Mouse (Mus musculus) cerebellum, adult 8-10 months (tissue): ENCODE data around the gene Vwa7.
"Not testable (repeated sequence)": the region's sequence is repeated elsewhere in the genome, so short reads cannot be mapped to it uniquely, and the experiment has no call there.

Experiments used
- DNase-seq: peaks from one replicate; pipeline ENCODE4 v3.0.0; 2022

Gene Vwa7

DNA sequence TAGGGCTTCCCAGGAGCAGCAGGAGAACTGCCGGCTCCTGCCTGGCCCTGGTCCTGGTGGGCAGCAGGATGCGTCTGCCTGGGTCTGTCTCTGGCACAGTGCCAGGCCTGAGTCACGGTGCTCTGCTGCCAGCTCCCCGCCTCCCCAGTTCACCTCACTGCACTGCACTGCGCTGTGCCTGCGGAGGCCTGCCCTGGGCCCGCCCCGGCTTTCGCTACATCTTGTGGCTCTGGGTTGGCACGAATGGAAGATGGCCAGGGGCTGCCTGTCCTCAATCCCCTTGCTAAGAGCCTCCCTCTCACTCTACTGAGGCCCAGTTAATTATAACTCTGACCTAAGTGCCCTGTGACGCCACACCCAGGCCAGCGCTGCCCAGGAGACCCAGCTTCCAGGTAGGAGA lies at the start of gene Vwa7:
Gene Vwa7 (plus strand): TSS at position 204 of the 400 bp plus-strand sequence.
- DNase-seq: peak; percentile 81

GRCm38 (mm10) chr17:34969822-34970221 lies 46.6 kb upstream of the Vwa7 start, which contains the start of gene Gm20481:
TSS of gene Gm20481 (plus strand) at chr17:34969912.
- not testable (repeated sequence) for DNase-seq

- not testable (repeated sequence) for DNase-seq
These were observed 45.5 kb upstream of the Vwa7 start for GRCm38 (mm10) chr17:34970850-34971249.

DNA sequence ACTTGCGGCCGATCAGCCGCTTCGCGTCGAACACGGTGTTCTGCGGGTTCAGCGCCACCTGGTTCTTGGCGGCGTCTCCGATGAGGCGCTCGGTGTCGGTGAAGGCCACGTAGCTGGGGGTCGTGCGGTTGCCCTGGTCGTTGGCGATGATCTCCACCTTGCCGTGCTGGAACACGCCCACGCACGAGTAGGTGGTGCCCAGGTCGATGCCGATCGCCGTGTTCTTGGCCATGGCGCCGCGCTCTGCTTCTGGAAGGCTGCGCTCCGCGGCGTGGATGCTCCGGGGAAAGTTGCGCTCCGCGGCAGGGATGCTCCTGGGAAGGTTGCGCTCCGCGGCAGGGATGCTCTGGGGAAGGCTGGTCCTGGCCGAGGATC lies 44.7 kb upstream of the Vwa7 start:
- not testable (repeated sequence) for DNase-seq

- DNase-seq: peak; percentile 81
These were observed 44.2 kb upstream of the Vwa7 start, which contains the start of the genes Hspa1a and Hspa1l for GRCm38 (mm10) chr17:34972069-34972749. TSS of gene Hspa1a (minus strand) at chr17:34972156. TSS of gene Hspa1l (plus strand) at chr17:34972703.

- DNase-seq: no peak
These were observed 40.5 kb upstream of the Vwa7 start for GRCm38 (mm10) chr17:34975581-34976492.

DNA sequence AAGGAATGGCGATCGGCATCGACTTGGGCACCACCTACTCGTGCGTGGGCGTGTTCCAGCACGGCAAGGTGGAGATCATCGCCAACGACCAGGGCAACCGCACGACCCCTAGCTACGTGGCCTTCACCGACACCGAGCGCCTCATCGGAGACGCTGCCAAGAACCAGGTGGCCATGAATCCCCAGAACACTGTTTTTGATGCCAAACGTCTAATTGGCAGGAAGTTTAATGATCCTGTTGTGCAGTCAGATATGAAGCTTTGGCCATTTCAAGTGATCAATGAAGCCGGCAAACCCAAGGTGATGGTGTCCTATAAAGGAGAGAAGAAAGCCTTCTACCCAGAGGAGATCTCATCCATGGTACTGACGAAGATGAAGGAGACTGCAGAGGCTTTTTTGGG lies 39.4 kb upstream of the Vwa7 start:
- DNase-seq: no peak

GRCm38 (mm10) chr17:34978239-34978638 lies 38.1 kb upstream of the Vwa7 start:
- no peak for DNase-seq

- DNase-seq: no peak
These were observed 36.7 kb upstream of the Vwa7 start for GRCm38 (mm10) chr17:34979631-34980030.

DNA sequence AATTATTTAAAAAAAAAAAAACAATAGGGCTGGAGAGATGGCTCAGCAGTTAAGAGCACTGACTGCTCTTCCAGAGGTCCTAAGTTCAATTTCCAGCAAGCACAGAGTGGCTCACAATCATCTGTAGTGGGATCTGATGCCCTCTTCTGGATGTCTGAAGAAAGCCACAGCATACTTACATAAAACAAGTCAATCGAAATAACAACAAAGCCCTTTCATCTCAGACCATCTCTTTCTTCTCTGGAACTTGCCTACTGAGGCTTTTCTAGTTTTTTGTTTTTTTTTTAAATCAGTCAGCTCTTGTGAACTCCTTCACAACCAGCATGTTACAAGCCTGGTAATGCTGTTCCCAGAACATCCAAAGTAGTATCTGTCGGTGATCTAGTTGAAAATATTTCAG lies 35.7 kb upstream of the Vwa7 start:
- no peak for DNase-seq

GRCm38 (mm10) chr17:34981690-34982180 lies 34.6 kb upstream of the Vwa7 start, which contains the start of gene Lsm2:
TSS of gene Lsm2 (plus strand) at chr17:34981862.
- peak; percentile 90 for DNase-seq

DNA sequence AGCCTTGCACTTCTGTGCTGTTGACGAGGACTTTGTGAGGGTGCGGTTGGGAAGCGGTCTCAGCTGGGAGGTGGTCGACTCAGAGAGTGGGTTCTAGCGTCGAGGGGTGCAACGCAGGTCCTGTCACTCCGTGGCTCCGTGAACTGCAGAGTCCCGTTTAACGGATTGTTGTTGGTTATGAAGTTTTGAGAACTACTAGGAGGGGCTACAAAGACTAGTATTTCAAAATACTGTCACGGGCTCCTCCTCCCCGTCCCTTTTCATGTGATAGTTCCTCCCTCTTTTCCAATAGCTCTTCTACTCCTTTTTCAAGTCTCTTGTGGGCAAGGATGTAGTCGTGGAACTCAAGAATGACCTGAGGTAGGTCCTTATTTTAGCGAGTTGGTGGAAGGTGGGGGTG lies 34.1 kb upstream of the Vwa7 start:
- DNase-seq: no peak

DNA sequence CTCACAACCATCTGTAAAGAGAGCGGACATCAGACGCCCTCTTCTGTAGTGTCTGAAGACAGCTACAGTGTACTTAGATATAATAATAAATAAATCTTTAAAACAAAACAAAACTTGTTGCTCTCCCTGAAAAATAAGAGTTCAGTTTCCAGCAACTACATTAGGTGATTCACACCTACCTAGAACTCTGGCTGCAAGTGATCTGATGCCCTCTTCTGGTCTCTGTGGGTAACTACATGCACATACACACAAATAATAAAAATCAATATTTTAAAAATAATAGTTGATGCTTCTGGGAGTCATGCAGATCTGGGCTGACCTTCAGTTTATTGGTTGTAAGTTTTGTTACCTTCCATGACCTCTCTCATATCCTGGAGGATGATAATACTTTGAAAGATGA lies 32.2 kb upstream of the Vwa7 start:
- no peak for DNase-seq

- DNase-seq: no peak
These were observed 21.6 kb upstream of the Vwa7 start for GRCm38 (mm10) chr17:34994751-34995150.

GRCm38 (mm10) chr17:34995192-34995591 lies 21.2 kb upstream of the Vwa7 start:
- not testable (repeated sequence) for DNase-seq

- DNase-seq: not testable (repeated sequence)
These were observed 20.5 kb upstream of the Vwa7 start for GRCm38 (mm10) chr17:34995927-34996326.

- DNase-seq: no peak
These were observed 19.8 kb upstream of the Vwa7 start for GRCm38 (mm10) chr17:34996411-34997141.

- DNase-seq: no peak
These were observed 19.3 kb upstream of the Vwa7 start for GRCm38 (mm10) chr17:34997142-34997483.

- no peak for DNase-seq
These were observed 17.6 kb upstream of the Vwa7 start for GRCm38 (mm10) chr17:34998526-34999430.

- peak; percentile 17 for DNase-seq
These were observed 16.3 kb upstream of the Vwa7 start for GRCm38 (mm10) chr17:34999871-35000716.
